Mouse (Mus musculus) bone marrow, adult 2 months (tissue): ENCODE results near the gene Phlda1.

ENCODE experiments used
- CTCF ChIP-seq: fragments of 200-500 bp; IDR thresholded peaks from 2 replicates; pipeline ENCODE4 v1.5.1; 2011; ENCODE audit warnings: low read length, control low read depth; ENCODE audit not compliant: control insufficient read depth, insufficient read depth
- POLR2A ChIP-seq: fragments of 200-500 bp; IDR thresholded peaks from 2 replicates; pipeline ENCODE4 v1.6.1; 2011; ENCODE audit warnings: low read depth, mild to moderate bottlenecking, control low read depth, low read length, borderline replicate concordance; ENCODE audit not compliant: control insufficient read depth

DNA sequence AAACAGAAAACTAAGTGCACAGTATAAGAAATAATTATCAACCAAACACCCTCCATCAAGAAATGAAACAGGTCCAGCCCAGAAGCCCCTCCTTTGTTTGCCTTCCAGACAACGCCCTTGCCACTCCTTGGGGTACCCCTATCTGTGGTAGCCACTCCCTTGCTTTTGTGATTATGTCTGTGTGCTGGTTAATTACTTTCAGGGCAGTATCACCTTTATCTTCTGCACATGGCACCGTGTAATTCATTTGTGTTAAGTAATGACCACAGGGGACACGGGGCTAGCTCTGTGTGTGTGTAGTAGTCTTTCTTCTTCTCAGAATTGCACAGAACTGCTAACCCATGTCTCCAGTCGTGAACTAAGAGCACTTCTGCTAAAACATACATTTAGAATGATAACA lies 39.6 kb downstream of the Phlda1 start:
- TF ChIP-seq CTCF (no peak), POLR2A (no peak)
